Mouse (Mus musculus): ENCODE measurements around the gene Fnbp1. TPM values are rescaled to one million over a fixed set of nuclear protein-coding genes. Genes with fewer than 3 reads are reported as not detected.

Gene Fnbp1
- polyA plus RNA-seq, 1 experiment from 2014 or later, result 27.8 TPM

GRCm38 (mm10) chr2:31075168-31075567 is 66.6 kb downstream of the Fnbp1 start:
- no peaks in the 10 kb centered on the region for H3K4me1 ChIP-seq
- no peaks in the 10 kb centered on the region for H3K9me3 ChIP-seq
- no peak overlapping the region for H3K9ac ChIP-seq
- H3K27ac ChIP-seq, result no peak overlapping the region
- H3K27me3 ChIP-seq (replicated peaks), result no peaks in the 10 kb centered on the region
- H3K36me3 ChIP-seq, result peaks cover 4% of the 10 kb centered on the region; the same call in 1 of the 2 replicates
- no peak overlapping the region for H3K4me2 ChIP-seq
- 80% methylated on average over 2 of the region's 2 CpGs for WGBS
- ATAC-seq (ENCODE audit: insufficient read depth, low FRiP score, low read depth), result no peak
- no peak overlapping the region for H3K4me3 ChIP-seq (replicated peaks)

GRCm38 (mm10) chr2:31069506-31069905 is 72.3 kb downstream of the Fnbp1 start:
- Histone ChIP-seq H3K36me3 (peaks cover 6% of the 10 kb centered on the region; the same call in 1 of the 2 replicates), H3K9ac (no peak overlapping the region), H3K4me1 (no peaks in the 10 kb centered on the region), H3K27ac (no peak overlapping the region), H3K4me3 (replicated peaks) (no peak overlapping the region), H3K9me3 (no peaks in the 10 kb centered on the region), H3K4me2 (no peak overlapping the region), H3K27me3 (replicated peaks) (no peaks in the 10 kb centered on the region)
- no peak for ATAC-seq (ENCODE audit: insufficient read depth, low FRiP score, low read depth)
- WGBS, result 94% methylated on average over 7 of the region's 7 CpGs

- Histone ChIP-seq H3K9ac (no peak overlapping the region), H3K36me3 (peaks cover 6% of the 10 kb centered on the region; the same call in 1 of the 2 replicates), H3K27me3 (replicated peaks) (no peaks in the 10 kb centered on the region), H3K4me3 (replicated peaks) (no peak overlapping the region), H3K4me1 (no peaks in the 10 kb centered on the region), H3K27ac (peak overlapping the region; percentile 51; the same call in 1 of the 2 replicates), H3K4me2 (no peak overlapping the region), H3K9me3 (no peaks in the 10 kb centered on the region)
- ATAC-seq (ENCODE audit: insufficient read depth, low FRiP score, low read depth), result no peak
- WGBS, result 84% methylated on average over 4 of the region's 4 CpGs
Measured at GRCm38 (mm10) chr2:31069114-31069445, 72.7 kb downstream of the Fnbp1 start.

GRCm38 (mm10) chr2:31068246-31069113 is 73.3 kb downstream of the Fnbp1 start:
- 59% methylated on average over 13 of the region's 13 CpGs for WGBS
- Histone ChIP-seq H3K27me3 (replicated peaks) (no peaks in the 10 kb centered on the region), H3K27ac (peak overlapping the region; percentile 51), H3K4me3 (replicated peaks) (no peak overlapping the region), H3K4me2 (no peak overlapping the region), H3K4me1 (no peaks in the 10 kb centered on the region), H3K9me3 (no peaks in the 10 kb centered on the region), H3K36me3 (peaks cover 6% of the 10 kb centered on the region; the same call in 1 of the 2 replicates), H3K9ac (no peak overlapping the region)
- ATAC-seq (ENCODE audit: insufficient read depth, low FRiP score, low read depth), result no peak

- no peak for ATAC-seq (ENCODE audit: insufficient read depth, low FRiP score, low read depth)
- Histone ChIP-seq H3K4me1 (no peaks in the 10 kb centered on the region), H3K36me3 (peaks cover 2% of the 10 kb centered on the region; the same call in 1 of the 2 replicates), H3K27me3 (replicated peaks) (no peaks in the 10 kb centered on the region), H3K4me3 (replicated peaks) (no peak overlapping the region), H3K9ac (no peak overlapping the region), H3K9me3 (no peaks in the 10 kb centered on the region), H3K27ac (no peak overlapping the region), H3K4me2 (no peak overlapping the region)
- WGBS, result 71% methylated on average over 7 of the region's 7 CpGs
Measured at GRCm38 (mm10) chr2:31067696-31068245, 74.0 kb downstream of the Fnbp1 start.

GRCm38 (mm10) chr2:31067059-31067595 is 74.7 kb downstream of the Fnbp1 start:
- 83% methylated on average over 13 of the region's 13 CpGs for WGBS
- no peak for ATAC-seq (ENCODE audit: insufficient read depth, low FRiP score, low read depth)
- no peaks in the 10 kb centered on the region for H3K9me3 ChIP-seq
- peaks cover 2% of the 10 kb centered on the region; the same call in 1 of the 2 replicates for H3K36me3 ChIP-seq
- H3K4me1 ChIP-seq, result no peaks in the 10 kb centered on the region
- H3K4me3 ChIP-seq (replicated peaks), result no peak overlapping the region
- H3K27me3 ChIP-seq (replicated peaks), result no peaks in the 10 kb centered on the region
- no peak overlapping the region for H3K9ac ChIP-seq
- no peak overlapping the region for H3K4me2 ChIP-seq
- no peak overlapping the region for H3K27ac ChIP-seq

GRCm38 (mm10) chr2:31066019-31066789 is 75.6 kb downstream of the Fnbp1 start:
- WGBS, result 81% methylated on average over 11 of the region's 11 CpGs
- Histone ChIP-seq H3K27me3 (replicated peaks) (no peaks in the 10 kb centered on the region), H3K9ac (no peak overlapping the region), H3K4me2 (no peak overlapping the region), H3K4me1 (no peaks in the 10 kb centered on the region), H3K4me3 (replicated peaks) (no peak overlapping the region), H3K9me3 (no peaks in the 10 kb centered on the region), H3K27ac (no peak overlapping the region), H3K36me3 (peaks cover 2% of the 10 kb centered on the region; the same call in 1 of the 2 replicates)
- no peak for ATAC-seq (ENCODE audit: insufficient read depth, low FRiP score, low read depth)

GRCm38 (mm10) chr2:31061868-31062628 is 79.8 kb downstream of the Fnbp1 start:
- WGBS, result 86% methylated on average over 10 of the region's 10 CpGs
- no peaks in the 10 kb centered on the region for H3K4me1 ChIP-seq
- H3K36me3 ChIP-seq, result peaks cover 2% of the 10 kb centered on the region; the same call in 1 of the 2 replicates
- no peaks in the 10 kb centered on the region for H3K27me3 ChIP-seq (replicated peaks)
- no peak overlapping the region for H3K9ac ChIP-seq
- no peaks in the 10 kb centered on the region for H3K9me3 ChIP-seq
- no peak for ATAC-seq (ENCODE audit: insufficient read depth, low FRiP score, low read depth)
- no peak overlapping the region for H3K4me2 ChIP-seq
- no peak overlapping the region for H3K27ac ChIP-seq
- H3K4me3 ChIP-seq (replicated peaks), result no peak overlapping the region

GRCm38 (mm10) chr2:31060787-31061730 is 80.7 kb downstream of the Fnbp1 start:
- H3K27me3 ChIP-seq (replicated peaks), result no peaks in the 10 kb centered on the region
- H3K36me3 ChIP-seq, result peaks cover 12% of the 10 kb centered on the region; the same call in 1 of the 2 replicates
- H3K4me1 ChIP-seq, result no peaks in the 10 kb centered on the region
- H3K27ac ChIP-seq, result no peak overlapping the region
- no peak for ATAC-seq (ENCODE audit: insufficient read depth, low FRiP score, low read depth)
- WGBS, result 84% methylated on average over 28 of the region's 28 CpGs
- H3K4me3 ChIP-seq (replicated peaks), result no peak overlapping the region
- no peak overlapping the region for H3K9ac ChIP-seq
- H3K9me3 ChIP-seq, result no peaks in the 10 kb centered on the region
- no peak overlapping the region for H3K4me2 ChIP-seq

- H3K36me3 ChIP-seq, result peaks cover 18% of the 10 kb centered on the region
- H3K27ac ChIP-seq, result no peak overlapping the region
- H3K4me2 ChIP-seq, result no peak overlapping the region
- no peaks in the 10 kb centered on the region for H3K9me3 ChIP-seq
- no peak overlapping the region for H3K9ac ChIP-seq
- ATAC-seq (ENCODE audit: insufficient read depth, low FRiP score, low read depth), result no peak
- WGBS, result 87% methylated on average over 1 of the region's 1 CpGs
- no peaks in the 10 kb centered on the region for H3K4me1 ChIP-seq
- H3K4me3 ChIP-seq (replicated peaks), result no peak overlapping the region
- no peaks in the 10 kb centered on the region for H3K27me3 ChIP-seq (replicated peaks)
Measured at GRCm38 (mm10) chr2:31060271-31060670, 81.5 kb downstream of the Fnbp1 start.
